Mouse (Mus musculus) layer of hippocampus, postnatal 36 days (tissue): Measurements from ENCODE around the gene Fam107b. TPM values are rescaled to one million over a fixed set of nuclear protein-coding genes. Genes with fewer than 3 reads are reported as not detected.

Experiments
- DNase-seq, 2 experiments: peaks; one replicate each; pipeline ENCODE4 v3.0.0; 2022
- total RNA-seq, 2 experiments: library from RNA; stranded (reverse); gene quantifications; 2 replicates each; pipeline ENCODE4 v1.2.3; 2021

Fam107b gene
- total RNA-seq, 2 experiments from 2014 or later, result 13.1 to 18.6 TPM

- DNase-seq, result no peak
Measured at GRCm38 (mm10) chr2:3777696-3778095, 207.4 kb downstream of the Fam107b start.

GRCm38 (mm10) chr2:3785546-3785945 lies 215.3 kb downstream of the Fam107b start:
- no peak for DNase-seq

GRCm38 (mm10) chr2:3787752-3788423 lies 217.6 kb downstream of the Fam107b start:
- no peak for DNase-seq

GRCm38 (mm10) chr2:3788424-3788786 lies 218.1 kb downstream of the Fam107b start:
- no peak for DNase-seq

GRCm38 (mm10) chr2:3796543-3796942 lies 226.3 kb downstream of the Fam107b start:
- no peak for DNase-seq

- DNase-seq, result peak; percentile 11 to 23
Measured at GRCm38 (mm10) chr2:3799767-3800554, 229.7 kb downstream of the Fam107b start.

GRCm38 (mm10) chr2:3800555-3800878 lies 230.2 kb downstream of the Fam107b start:
- no peak for DNase-seq

- DNase-seq, result no peak
Measured at GRCm38 (mm10) chr2:3805742-3806141, 235.5 kb downstream of the Fam107b start.

GRCm38 (mm10) chr2:3810321-3810720 lies 240.0 kb downstream of the Fam107b start:
- no peak for DNase-seq

- DNase-seq, result peak; percentile 61 to 63
Measured at GRCm38 (mm10) chr2:3816142-3816609, 245.9 kb downstream of the Fam107b start.

GRCm38 (mm10) chr2:3817626-3818025 lies 247.3 kb downstream of the Fam107b start:
- DNase-seq, result peak; percentile 16 to 17

- DNase-seq, result no peak
Measured at GRCm38 (mm10) chr2:3822483-3823455, 252.5 kb downstream of the Fam107b start.

Other genes with a start within 250 kb of the Fam107b start
- 10 to 100 TPM in 1 of 2 experiments, 1 to 10 TPM in 1; 8.4 to 11.9 TPM for gene Rpp38, start 237.8 kb upstream of the Fam107b start, total RNA-seq
- gene Acbd7, start 234.3 kb upstream of the Fam107b start, total RNA-seq, result 1 to 10 TPM; 1.6 to 2.4 TPM
- not detected for gene Olah, start 173.3 kb upstream of the Fam107b start, total RNA-seq
- 1 to 10 TPM; 3.9 to 4.2 TPM for gene Meig1, start 147.8 kb upstream of the Fam107b start, total RNA-seq
- 10 to 100 TPM; 13.5 to 14.8 TPM for gene Dclre1c, start 146.4 kb upstream of the Fam107b start, total RNA-seq
- gene Suv39h2, start 95.5 kb upstream of the Fam107b start, total RNA-seq, result 1 to 10 TPM; 3.5 to 4.5 TPM
- gene Gm45902, start 57.7 kb upstream of the Fam107b start, total RNA-seq, result 1 to 10 TPM; 4.9 to 5.5 TPM
- 10 to 100 TPM; 48.3 to 53.7 TPM for gene Hspa14, start 57.7 kb upstream of the Fam107b start, total RNA-seq
- 1 to 10 TPM in 1 of 2 experiments, under 1 TPM in 1; 0.70 to 1.8 TPM for gene Cdnf, start 57.5 kb upstream of the Fam107b start, total RNA-seq